Mouse (Mus musculus) MEL (cell line): ENCODE measurements around the gene Foxl2.

Experiments used
- CTCF ChIP-seq, 3 experiments: IDR thresholded peaks in 2 of 3; conservative IDR thresholded peaks in 1 of 3; 2 replicates each; pipeline ENCODE4 v1.5.1; 2011 to 2012; ENCODE audit warnings: low read length in 3 of 3, low read depth in 2 of 3, mild to moderate bottlenecking in 2 of 3, improper control_type of control experiment in 1 of 3, inconsistent platforms in 1 of 3, mixed read lengths in 1 of 3, moderate library complexity in 1 of 3; ENCODE audit not compliant: control insufficient read depth in 1 of 3, insufficient read depth in 1 of 3, poor library complexity in 1 of 3, severe bottlenecking in 1 of 3
- EP300 ChIP-seq, 2 experiments: IDR thresholded peaks; 2 replicates each; pipeline ENCODE4 v1.6.1; 2011; ENCODE audit warnings: improper control_type of control experiment in 2 of 2, low read length in 2 of 2, low read depth in 1 of 2, mild to moderate bottlenecking in 1 of 2
- GABPA ChIP-seq: IDR thresholded peaks from 2 replicates; pipeline ENCODE4 v1.6.1; 2012; ENCODE audit warnings: low read depth, mild to moderate bottlenecking, inconsistent platforms, low read length, improper control_type of control experiment, moderate library complexity
- GATA1 ChIP-seq: IDR thresholded peaks from 2 replicates; pipeline ENCODE4 v1.6.1; 2011; ENCODE audit warnings: low read depth, low read length, improper control_type of control experiment
- MYC ChIP-seq: IDR thresholded peaks from 2 replicates; pipeline ENCODE4 v1.6.1; 2011; ENCODE audit warnings: low read depth, mild to moderate bottlenecking, low read length, improper control_type of control experiment, moderate library complexity
- POLR2A ChIP-seq, 2 experiments: IDR thresholded peaks; 2 replicates each; pipeline ENCODE4 v1.6.1; 2011 to 2012; ENCODE audit warnings: low read length in 2 of 2, mild to moderate bottlenecking in 2 of 2, control low read depth in 1 of 2, improper control_type of control experiment in 1 of 2, low read depth in 1 of 2, moderate library complexity in 1 of 2; ENCODE audit not compliant: control insufficient read depth in 1 of 2, insufficient read depth in 1 of 2, poor library complexity in 1 of 2
- POLR2AphosphoS2 ChIP-seq: IDR thresholded peaks from 2 replicates; pipeline ENCODE4 v1.6.1; 2011; ENCODE audit warnings: low read length, improper control_type of control experiment
- RAD21 ChIP-seq: IDR thresholded peaks from 2 replicates; pipeline ENCODE4 v1.6.1; 2011; ENCODE audit warnings: mild to moderate bottlenecking, low read depth, low read length, improper control_type of control experiment
- TAL1 ChIP-seq: IDR thresholded peaks from 2 replicates; pipeline ENCODE4 v1.6.1; 2012; ENCODE audit warnings: mild to moderate bottlenecking, inconsistent platforms, low read length, moderate library complexity, mixed read lengths
- TBP ChIP-seq: IDR thresholded peaks from 2 replicates; pipeline ENCODE4 v1.8.0; 2011; ENCODE audit warnings: low read depth, low read length, improper control_type of control experiment
- ZKSCAN1 ChIP-seq: IDR thresholded peaks from 2 replicates; pipeline ENCODE4 v1.6.1; 2012; ENCODE audit warnings: low read depth, mild to moderate bottlenecking, inconsistent platforms, low read length, improper control_type of control experiment, moderate library complexity

GRCm38 (mm10) chr9:98935190-98935909 lies 19.7 kb upstream of the Foxl2 start:
- TF ChIP-seq POLR2A (IDR thresholded peaks at IDR 0.05; ENCODE audit: control insufficient read depth in 1 of 2, insufficient read depth in 1 of 2, low read depth in 1 of 2, low read length in 2 of 2, poor library complexity in 1 of 2) (no peak), ZKSCAN1 (no peak), TAL1 (no peak), CTCF (IDR thresholded peaks at IDR 0.05 in 2 of 3, conservative IDR thresholded peaks at IDR 0.05 in 1 of 3; ENCODE audit: control insufficient read depth in 1 of 3, insufficient read depth in 1 of 3, low read depth in 2 of 3, low read length in 3 of 3, poor library complexity in 1 of 3, severe bottlenecking in 1 of 3) (no peak), TBP (no peak), RAD21 (no peak), POLR2AphosphoS2 (no peak), MYC (no peak), EP300 (IDR thresholded peaks at IDR 0.05; ENCODE audit: low read depth in 1 of 2, low read length in 2 of 2) (no peak), GATA1 (no peak), GABPA (no peak)
